Mouse (Mus musculus) ovary, postnatal 14 days (tissue): ENCODE data around the gene Neurod2.
A peak's percentile ranks its signal among the peaks of the same experiment; 100 is the strongest.

ENCODE experiments used
- DNase-seq: peaks from one replicate; pipeline ENCODE4 v3.0.0; 2022; ENCODE audit warnings: low spot score

Neurod2 gene

GRCm38 (mm10) chr11:98331401-98331800 is 2.0 kb upstream of the Neurod2 start:
- no peak for DNase-seq

- no peak for DNase-seq
These were observed 1.3 kb upstream of the Neurod2 start for GRCm38 (mm10) chr11:98330745-98331204.

- DNase-seq: no peak
These were observed 704 bp upstream of the Neurod2 start for GRCm38 (mm10) chr11:98329960-98330744.

DNA sequence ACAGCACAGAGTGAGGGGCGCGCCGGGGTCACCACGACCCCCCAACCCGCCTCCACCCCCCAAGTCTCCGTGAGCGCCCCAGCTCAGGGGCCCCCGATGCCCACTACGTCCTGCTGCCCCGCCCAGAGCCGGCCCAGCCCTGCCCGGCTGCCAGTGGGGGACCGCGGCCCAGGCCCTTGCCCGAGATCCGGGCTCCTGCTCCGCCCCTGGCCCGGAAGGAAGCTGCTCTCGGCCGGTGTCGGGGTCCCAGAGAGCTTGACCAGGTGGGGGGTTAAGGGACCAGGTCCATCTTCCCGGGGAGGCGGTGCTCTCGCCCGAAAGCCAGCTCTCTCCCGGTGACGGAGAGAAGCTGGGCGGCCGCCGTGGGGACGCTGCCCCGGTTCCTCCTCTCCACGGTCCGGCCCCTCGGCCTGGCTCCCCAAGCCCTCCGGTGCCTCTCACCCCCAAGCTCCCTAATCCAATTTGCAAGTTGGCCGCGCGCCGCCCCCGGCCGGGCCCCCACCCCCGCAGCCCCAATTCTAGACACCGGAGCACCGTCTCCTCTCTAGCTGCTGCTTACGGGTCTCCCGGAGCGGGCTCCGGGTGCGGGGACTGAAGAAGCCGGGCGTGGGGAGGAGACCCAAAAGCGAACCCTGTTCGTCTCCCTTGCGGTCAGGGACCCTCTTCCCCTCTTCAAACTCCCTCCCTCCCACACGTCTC is 928 bp downstream of the Neurod2 start:
- no peak for DNase-seq

- no peak for DNase-seq
These were observed 1.4 kb downstream of the Neurod2 start for GRCm38 (mm10) chr11:98328031-98328370.

- no peak for DNase-seq
These were observed 2.1 kb downstream of the Neurod2 start for GRCm38 (mm10) chr11:98327136-98328030.

- DNase-seq: no peak
These were observed 2.7 kb downstream of the Neurod2 start for GRCm38 (mm10) chr11:98326741-98327135.

- DNase-seq: no peak
These were observed 3.6 kb downstream of the Neurod2 start for GRCm38 (mm10) chr11:98325821-98326218.

GRCm38 (mm10) chr11:98325191-98325820 is 4.1 kb downstream of the Neurod2 start:
- no peak for DNase-seq

DNA sequence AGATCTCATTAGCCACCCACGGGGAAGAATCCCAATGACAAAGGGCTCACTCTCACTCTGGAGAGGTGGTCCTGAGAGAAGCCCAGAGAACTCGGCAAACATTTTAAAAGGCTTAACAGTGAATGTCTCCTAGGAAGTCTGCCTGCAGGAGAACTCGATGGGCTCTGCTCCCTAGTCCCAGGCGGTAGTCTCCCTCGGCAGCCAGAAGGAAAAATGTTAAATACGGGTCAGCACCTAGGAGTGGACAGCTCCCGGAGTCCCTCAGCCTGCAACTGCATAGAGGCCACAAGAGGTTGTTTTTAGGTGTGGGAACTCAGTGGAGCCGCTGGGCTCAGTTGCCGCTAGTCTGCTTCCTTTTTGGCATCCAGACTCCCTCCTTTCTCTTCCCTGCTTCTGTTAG is 5.5 kb downstream of the Neurod2 start:
- peak; percentile 41 for DNase-seq

DNA sequence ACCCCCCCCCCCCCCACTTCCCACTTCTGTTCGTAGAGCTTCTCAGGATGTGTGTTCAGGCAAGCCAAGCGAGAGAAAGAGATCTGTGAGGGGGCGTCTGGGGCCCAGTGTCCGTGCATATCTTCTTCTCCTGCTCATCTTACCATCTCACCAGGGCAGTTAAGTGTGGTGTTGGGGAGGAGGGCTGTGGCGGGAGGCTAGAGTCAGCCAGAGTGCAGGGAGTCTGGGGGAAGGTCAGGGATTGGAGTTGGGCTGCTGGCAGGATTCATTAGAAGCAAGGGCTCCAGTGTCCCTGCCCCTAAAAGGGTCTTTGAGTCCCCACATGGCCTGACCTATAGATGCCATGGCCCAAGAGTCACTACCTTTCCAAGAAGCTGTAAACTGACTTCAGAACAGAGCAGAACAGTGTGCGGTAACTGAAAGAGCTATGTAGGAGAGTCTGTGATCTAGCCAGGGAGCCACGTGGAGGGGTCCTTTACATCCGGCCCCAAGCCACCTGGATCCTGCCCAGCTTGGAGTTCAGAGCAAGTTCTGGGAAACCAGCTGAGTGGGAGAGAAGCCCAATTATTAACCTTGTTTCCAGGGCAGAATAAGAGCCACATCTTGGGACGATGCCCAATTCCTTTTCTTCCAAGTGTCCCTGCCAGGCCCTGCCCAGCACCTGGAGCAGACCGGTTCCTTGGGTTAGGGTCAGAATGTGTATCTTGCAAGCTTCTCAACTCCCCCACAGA is 6.1 kb downstream of the Neurod2 start:
- no peak for DNase-seq

- no peak for DNase-seq
These were observed 7.3 kb downstream of the Neurod2 start for GRCm38 (mm10) chr11:98322159-98322558.

GRCm38 (mm10) chr11:98321677-98322003 is 7.8 kb downstream of the Neurod2 start:
- no peak for DNase-seq

GRCm38 (mm10) chr11:98320806-98321676 is 8.4 kb downstream of the Neurod2 start:
- DNase-seq: no peak

DNA sequence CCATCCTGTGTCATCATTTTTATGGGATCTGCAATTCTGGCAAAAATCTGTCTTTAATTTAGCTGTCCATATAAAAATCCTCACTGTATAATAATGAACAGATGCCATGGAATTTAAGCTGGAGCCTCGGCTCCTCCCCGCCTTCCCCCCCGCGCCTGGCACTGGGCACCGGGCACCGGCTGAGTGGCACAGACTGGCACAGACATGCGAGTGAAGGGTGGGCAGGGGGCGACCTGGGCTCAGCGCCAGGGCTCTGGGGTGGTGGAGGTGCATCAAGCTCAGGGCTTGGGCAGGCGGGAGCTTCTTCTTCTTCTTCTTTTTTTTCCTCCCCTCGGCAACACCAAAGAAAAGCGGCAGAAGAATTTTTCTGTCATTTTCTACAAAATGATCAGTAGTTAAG is 9.1 kb downstream of the Neurod2 start:
- no peak for DNase-seq

GRCm38 (mm10) chr11:98319944-98320343 is 9.5 kb downstream of the Neurod2 start:
- no peak for DNase-seq

- DNase-seq: no peak
These were observed 9.9 kb downstream of the Neurod2 start for GRCm38 (mm10) chr11:98319544-98319943.

DNA sequence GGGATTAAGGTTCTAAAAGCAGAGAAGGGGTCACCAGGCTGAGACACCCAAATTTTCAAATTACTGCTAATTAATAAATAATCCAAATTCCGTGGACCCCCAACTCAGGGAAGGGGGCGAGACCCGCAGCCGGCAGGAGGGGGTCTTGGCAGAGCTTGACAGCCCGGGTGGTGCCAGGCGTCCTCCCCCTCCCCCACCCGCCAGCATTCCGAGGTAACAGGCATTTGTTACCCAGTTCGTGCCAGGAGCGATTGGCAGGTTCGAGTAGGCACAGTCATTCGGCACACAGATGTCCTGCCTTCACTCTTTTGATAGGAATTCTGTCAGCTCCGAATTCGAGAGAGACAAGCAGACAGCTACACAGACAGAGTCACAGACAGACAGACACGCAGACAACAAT is 10.3 kb downstream of the Neurod2 start:
- no peak for DNase-seq

DNA sequence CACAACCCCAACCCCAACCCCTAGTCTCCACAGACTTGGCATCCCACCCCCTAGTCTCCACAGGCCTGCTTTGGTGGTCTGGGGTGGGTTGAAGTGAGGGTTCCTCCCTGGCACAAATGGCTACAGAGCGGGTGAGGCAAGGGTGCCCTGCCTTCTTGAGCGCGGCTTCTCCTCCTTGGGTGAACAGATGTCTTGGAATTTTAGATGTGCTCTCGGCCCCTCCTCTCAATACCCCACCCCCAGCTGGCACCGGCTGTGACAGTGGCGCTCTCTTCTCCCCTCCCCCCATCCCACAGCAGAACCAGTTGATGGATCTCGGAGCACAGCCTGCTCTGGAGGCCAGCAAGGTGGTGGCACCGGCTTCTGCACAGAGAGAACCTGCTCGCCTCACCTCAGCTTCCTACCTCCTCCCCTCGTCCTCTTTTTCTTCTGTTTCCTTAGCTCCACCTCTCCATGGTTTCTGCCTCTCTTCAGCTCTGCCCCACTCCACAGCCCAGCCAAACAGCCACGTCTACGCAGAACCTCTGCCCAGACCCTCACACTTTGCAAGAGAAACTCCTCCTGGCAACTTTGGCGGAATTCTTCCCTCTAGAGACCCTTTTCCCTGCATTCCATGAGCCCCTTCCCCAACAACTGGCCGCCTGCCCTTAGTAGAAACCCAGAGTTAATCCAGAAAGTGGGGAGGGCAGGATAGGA is 10.9 kb downstream of the Neurod2 start:
- no peak for DNase-seq

- no peak for DNase-seq
These were observed 12.0 kb downstream of the Neurod2 start for GRCm38 (mm10) chr11:98317479-98317878.
